Mouse (Mus musculus) heart, embryonic 12.5 days (tissue): Measurements from ENCODE around the gene Naa80. TPM values are rescaled to one million over a fixed set of nuclear protein-coding genes. Genes with fewer than 3 reads are reported as not detected.

Source experiments
- ATAC-seq: fragments of 200-750 bp; cut with Nextera tagmentation; 2 replicates; pipeline ENCODE4 v1.8.0; 2017; ENCODE audit warnings: moderate TSS enrichment, moderate library complexity; ENCODE audit not compliant: insufficient number of reproducible peaks, low FRiP score
- H3K27ac ChIP-seq: fragments of 300-500 bp; sonication (generic); 2 replicates; pipeline ENCODE4 v1.5.1; 2016; ENCODE audit warnings: mild to moderate bottlenecking, moderate library complexity; ENCODE audit not compliant: poor library complexity, severe bottlenecking
- H3K27me3 ChIP-seq: fragments of 300-500 bp; sonication (generic); replicated peaks from 2 replicates; pipeline ENCODE4 v1.6.1; 2016; ENCODE audit warnings: mild to moderate bottlenecking, moderate library complexity
- H3K36me3 ChIP-seq: fragments of 300-500 bp; sonication (generic); 2 replicates; pipeline ENCODE4 v1.6.1; 2016; ENCODE audit warnings: mild to moderate bottlenecking, moderate library complexity
- H3K4me1 ChIP-seq: fragments of 300-500 bp; sonication (generic); replicated peaks from 2 replicates; pipeline ENCODE4 v1.6.1; 2016; ENCODE audit warnings: mild to moderate bottlenecking
- H3K4me2 ChIP-seq: fragments of 300-500 bp; sonication (generic); 2 replicates; pipeline ENCODE4 v1.6.1; 2016; ENCODE audit warnings: mild to moderate bottlenecking, moderate library complexity
- H3K4me3 ChIP-seq: fragments of 300-500 bp; sonication (generic); 2 replicates; pipeline ENCODE4 v1.5.1; 2016; ENCODE audit warnings: mild to moderate bottlenecking
- H3K9ac ChIP-seq: fragments of 300-500 bp; sonication (generic); 2 replicates; pipeline ENCODE4 v1.6.1; 2016; ENCODE audit warnings: mild to moderate bottlenecking, moderate library complexity
- H3K9me3 ChIP-seq: fragments of 300-500 bp; sonication (generic); replicated peaks from 2 replicates; pipeline ENCODE4 v1.6.1; 2016; ENCODE audit warnings: mild to moderate bottlenecking, moderate library complexity
- WGBS: fragments of 180-500 bp; shearing (Covaris S2); methylation state at CpG from one replicate; pipeline ENCODE4 v1.1.7; 2016; 5-methylcytosine and 5-hydroxymethylcytosine counted together
- polyA plus RNA-seq: library from polyadenylated mRNA; unstranded; fragments of >200 nt; fragmentation: Nextera tagmentation; extraction: Ambion mirVana; gene quantifications from 2 replicates; pipeline ENCODE4 v1.2.1, GENCODE M21; 2016

Gene Naa80
- polyA plus RNA-seq, 1 experiment from 2014 or later = 12.6 TPM

DNA sequence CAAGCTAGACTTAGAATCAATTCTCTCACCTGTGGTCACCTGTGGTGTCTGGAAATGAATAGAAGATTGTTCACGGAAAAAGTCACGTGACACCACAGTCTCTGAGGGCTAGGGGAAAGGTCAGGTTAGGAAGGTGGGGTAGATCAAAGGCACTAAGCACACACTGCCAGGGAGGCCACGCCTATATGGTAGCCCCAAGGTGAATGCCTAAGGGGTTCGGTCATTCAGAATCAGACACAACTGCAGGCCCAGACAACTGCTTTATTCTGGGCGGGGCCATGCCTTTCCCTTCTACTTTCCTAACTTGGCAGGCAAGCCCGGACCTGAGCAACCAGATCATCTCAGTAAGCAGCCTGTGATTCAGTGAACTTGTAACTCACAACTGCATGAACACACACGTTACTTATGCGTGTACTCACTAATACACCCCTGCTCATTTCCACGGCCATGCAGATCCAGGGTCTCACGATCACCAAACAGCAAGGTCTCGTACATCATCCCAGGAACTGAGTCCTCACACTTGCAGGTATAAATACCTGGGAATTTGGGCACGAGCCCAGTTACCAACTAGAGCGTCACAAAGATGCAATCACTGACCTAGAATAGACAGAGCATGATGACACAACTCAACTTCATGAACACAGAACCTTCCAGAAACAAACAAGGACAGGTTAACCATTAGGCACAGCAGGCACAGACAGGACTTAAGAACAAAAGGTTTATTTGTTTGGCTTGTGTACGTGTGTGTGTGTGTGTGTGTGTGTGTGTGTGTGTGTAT, 2.9 kb upstream of the Naa80 start:
- no peak overlapping the region for H3K27ac ChIP-seq
- H3K4me3 ChIP-seq = no peak overlapping the region
- no peaks in the 10 kb centered on the region for H3K27me3 ChIP-seq
- H3K36me3 ChIP-seq = peaks cover 40% of the 10 kb centered on the region
- 85% methylated on average over 14 of the region's 14 CpGs for WGBS
- no peak overlapping the region for H3K9ac ChIP-seq
- no peaks in the 10 kb centered on the region for H3K9me3 ChIP-seq
- peaks cover 43% of the 10 kb centered on the region for H3K4me1 ChIP-seq
- no peak overlapping the region for H3K4me2 ChIP-seq
- ATAC-seq = no peak

DNA sequence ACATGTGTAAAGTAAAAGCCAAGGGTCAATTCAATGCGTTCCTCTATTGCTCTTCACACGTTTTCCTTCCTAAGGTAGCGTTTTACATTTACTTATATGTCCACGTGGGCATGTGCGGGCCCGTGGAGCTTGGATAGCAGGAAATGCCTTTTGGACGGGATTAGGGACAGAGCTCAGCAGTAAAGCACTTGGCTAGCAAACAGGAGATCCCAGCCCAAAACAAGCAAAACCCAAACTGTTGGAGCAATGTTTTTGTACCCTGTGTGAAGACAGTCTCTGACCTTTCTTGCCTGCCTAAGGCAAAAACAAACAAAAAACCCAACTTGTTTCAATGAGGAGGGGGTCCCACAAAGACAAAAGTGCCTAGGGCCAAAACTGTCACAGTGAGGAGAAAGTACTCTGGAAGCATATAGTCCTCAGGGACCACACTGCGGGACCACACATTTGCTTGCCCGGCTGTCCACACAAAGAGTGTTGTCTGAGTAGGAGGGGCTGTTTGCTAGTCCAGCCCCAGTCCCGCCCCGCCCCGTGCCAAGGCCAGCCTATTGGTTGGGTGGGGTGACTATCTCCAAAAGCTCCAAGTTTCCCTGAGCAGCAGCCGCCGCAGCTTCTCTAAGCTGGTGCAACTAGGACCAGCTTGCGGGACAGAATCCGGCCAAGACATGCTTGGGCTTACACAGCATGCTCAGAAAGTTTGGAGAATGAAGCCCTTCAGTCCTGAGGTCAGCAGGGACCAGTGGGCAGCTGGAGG, 2.2 kb upstream of the Naa80 start, which contains the start of gene Hyal1:
Hyal1 (plus strand) TSS at position 571 of the 751 bp plus-strand sequence.
- no peaks in the 10 kb centered on the region for H3K9me3 ChIP-seq
- WGBS = 26% methylated on average over 16 of the region's 16 CpGs
- peaks cover 40% of the 10 kb centered on the region for H3K4me1 ChIP-seq
- H3K27me3 ChIP-seq = no peaks in the 10 kb centered on the region
- H3K9ac ChIP-seq = peak within 1 kb of the TSS; percentile 58
- H3K4me2 ChIP-seq = peak within 1 kb of the TSS; percentile 70
- peaks cover 32% of the 10 kb centered on the region for H3K36me3 ChIP-seq
- no peak within 1 kb of the TSS; the same call in 1 of the 2 replicates for H3K27ac ChIP-seq
- H3K4me3 ChIP-seq = peak within 1 kb of the TSS; percentile 40
- ATAC-seq = peak; percentile 84

DNA sequence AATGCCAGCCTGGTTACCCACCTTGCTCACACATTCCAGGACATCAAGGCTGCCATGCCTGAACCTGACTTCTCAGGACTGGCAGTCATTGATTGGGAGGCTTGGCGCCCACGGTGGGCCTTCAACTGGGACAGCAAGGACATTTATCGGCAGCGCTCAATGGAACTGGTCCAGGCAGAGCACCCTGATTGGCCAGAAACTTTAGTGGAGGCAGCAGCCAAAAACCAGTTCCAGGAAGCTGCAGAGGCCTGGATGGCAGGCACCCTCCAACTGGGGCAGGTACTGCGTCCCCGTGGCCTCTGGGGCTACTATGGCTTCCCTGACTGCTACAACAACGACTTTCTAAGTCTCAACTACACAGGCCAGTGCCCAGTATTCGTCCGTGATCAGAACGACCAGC, 816 bp upstream of the Naa80 start:
- H3K4me3 ChIP-seq = no peak overlapping the region
- no peak for ATAC-seq
- no peak overlapping the region for H3K9ac ChIP-seq
- H3K36me3 ChIP-seq = peaks cover 19% of the 10 kb centered on the region
- no peaks in the 10 kb centered on the region for H3K27me3 ChIP-seq
- WGBS = 89% methylated on average over 10 of the region's 10 CpGs
- no peak overlapping the region for H3K27ac ChIP-seq
- H3K9me3 ChIP-seq = no peaks in the 10 kb centered on the region
- no peak overlapping the region for H3K4me2 ChIP-seq
- H3K4me1 ChIP-seq = peaks cover 38% of the 10 kb centered on the region

DNA sequence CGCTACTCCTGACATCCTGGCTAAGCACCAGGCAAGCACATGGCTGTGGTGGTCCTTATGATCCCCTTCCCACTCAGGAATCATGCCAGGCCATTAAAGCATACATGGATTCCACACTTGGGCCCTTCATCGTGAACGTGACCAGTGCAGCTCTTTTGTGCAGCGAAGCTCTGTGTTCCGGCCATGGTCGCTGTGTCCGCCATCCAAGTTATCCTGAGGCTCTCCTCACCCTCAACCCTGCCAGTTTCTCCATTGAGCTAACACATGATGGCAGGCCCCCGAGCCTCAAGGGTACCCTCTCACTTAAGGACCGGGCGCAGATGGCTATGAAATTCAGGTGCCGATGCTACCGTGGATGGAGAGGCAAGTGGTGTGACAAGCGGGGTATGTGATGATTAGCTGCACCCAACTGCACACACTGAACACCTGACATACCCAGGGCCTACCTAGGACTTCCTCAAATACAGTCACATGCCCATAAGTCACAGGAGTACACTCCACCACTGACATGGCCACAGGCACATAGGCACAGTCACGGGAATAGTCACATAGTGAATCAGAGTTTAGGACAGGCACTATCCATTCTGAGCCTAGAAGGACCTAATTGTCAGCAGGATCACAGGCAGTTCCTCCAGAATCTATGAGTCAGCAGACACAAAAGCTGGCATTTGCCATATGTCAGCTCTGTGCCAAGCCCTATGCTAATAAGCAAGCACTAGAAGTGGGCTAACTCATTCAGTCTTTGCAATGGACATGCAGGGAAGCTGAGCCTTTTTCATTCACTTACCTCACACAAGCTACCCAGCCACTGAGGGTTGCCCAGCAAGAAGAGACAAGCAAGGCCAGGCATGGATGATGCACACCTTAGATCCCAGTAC, 575 bp downstream of the Naa80 start:
- Histone ChIP-seq H3K9me3 (no peaks in the 10 kb centered on the region), H3K27ac (no peak overlapping the region), H3K9ac (peak overlapping the region; percentile 14; the same call in 1 of the 2 replicates), H3K4me2 (0 out of 2 replicates have a peak overlapping the region, but pooled peaks have one; percentile 94), H3K4me1 (peaks cover 38% of the 10 kb centered on the region), H3K27me3 (no peaks in the 10 kb centered on the region), H3K36me3 (peaks cover 19% of the 10 kb centered on the region), H3K4me3 (no peak overlapping the region)
- ATAC-seq = no peak
- 90% methylated on average over 14 of the region's 14 CpGs for WGBS

DNA sequence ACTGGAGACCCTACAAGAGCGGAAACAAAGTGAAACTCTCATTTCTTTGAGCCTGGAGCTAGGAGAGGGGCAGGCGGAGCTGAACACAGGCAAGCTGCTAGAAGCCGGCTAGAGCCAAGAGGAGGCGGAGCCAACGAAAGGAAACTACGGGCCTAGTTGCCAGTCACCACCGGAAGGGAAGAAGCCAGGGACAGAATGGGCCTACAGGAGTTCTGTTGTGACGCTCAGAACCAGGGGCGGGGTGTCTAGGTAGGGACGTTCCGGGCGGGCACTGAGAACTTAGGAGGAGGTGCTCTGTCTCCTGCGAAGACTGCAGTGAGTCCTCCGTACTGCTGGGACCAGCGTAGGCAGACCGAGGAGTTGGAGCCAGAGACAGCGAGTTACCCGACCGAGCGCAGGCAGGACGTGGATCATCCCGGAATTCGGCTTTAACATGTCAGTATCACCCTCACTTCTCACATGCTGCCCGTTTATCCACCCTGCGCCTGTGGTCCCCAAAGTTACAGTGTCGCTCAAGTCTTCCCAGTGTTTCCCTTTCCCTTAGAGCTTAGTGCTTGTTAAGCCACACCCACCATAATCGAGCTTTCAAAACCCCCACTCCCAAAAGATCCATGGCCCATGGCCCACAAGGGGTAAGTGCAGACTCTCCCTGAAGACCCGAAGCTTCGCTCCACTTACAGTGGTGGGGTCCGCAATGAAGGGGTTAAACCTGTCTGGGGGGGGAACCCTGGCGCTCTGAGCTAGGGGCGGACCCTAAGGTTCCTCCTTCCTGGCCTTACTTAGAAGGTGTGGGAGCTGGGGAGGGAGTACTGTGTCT, 2.0 kb downstream of the Naa80 start, which contains the start of gene Hyal3:
Hyal3 (plus strand) TSS at position 318 of the 817 bp plus-strand sequence.
- Histone ChIP-seq H3K36me3 (peaks cover 11% of the 10 kb centered on the region), H3K27me3 (no peaks in the 10 kb centered on the region), H3K27ac (peak within 1 kb of the TSS; percentile 93), H3K4me3 (peak within 1 kb of the TSS; percentile 67), H3K4me2 (peak within 1 kb of the TSS; percentile 94), H3K9me3 (no peaks in the 10 kb centered on the region), H3K4me1 (peaks cover 38% of the 10 kb centered on the region), H3K9ac (peak within 1 kb of the TSS; percentile 87)
- 0% methylated on average over 32 of the region's 32 CpGs for WGBS
- peak; percentile 79 for ATAC-seq

DNA sequence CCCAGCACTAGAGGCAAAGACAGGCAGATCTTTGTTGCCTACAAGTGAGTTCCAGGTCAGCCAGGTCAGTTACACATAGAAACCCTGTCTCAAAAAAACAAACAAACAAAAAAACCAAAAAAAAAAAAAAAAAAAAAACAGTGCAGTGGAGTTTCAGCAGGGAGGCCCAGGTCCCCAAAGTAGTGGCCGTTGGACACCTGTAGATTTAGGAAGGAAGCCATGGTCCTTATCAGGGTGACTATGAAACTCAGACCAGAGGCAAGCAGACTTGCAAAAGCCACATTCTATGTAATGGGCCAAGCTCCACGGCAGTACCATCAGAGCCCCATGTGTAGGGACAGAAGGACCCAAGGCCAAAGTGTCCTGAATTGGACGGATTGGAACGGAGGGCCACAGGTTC, 2.9 kb downstream of the Naa80 start:
- peak overlapping the region; percentile 87; the same call in 1 of the 2 replicates for H3K9ac ChIP-seq
- no peaks in the 10 kb centered on the region for H3K27me3 ChIP-seq
- no peak for ATAC-seq
- H3K27ac ChIP-seq = no peak overlapping the region
- peaks cover 37% of the 10 kb centered on the region for H3K4me1 ChIP-seq
- H3K4me2 ChIP-seq = peak overlapping the region; percentile 94
- no peaks in the 10 kb centered on the region for H3K9me3 ChIP-seq
- H3K36me3 ChIP-seq = peaks cover 11% of the 10 kb centered on the region
- WGBS = 77% methylated on average over 4 of the region's 4 CpGs
- peak overlapping the region; percentile 67 for H3K4me3 ChIP-seq

DNA sequence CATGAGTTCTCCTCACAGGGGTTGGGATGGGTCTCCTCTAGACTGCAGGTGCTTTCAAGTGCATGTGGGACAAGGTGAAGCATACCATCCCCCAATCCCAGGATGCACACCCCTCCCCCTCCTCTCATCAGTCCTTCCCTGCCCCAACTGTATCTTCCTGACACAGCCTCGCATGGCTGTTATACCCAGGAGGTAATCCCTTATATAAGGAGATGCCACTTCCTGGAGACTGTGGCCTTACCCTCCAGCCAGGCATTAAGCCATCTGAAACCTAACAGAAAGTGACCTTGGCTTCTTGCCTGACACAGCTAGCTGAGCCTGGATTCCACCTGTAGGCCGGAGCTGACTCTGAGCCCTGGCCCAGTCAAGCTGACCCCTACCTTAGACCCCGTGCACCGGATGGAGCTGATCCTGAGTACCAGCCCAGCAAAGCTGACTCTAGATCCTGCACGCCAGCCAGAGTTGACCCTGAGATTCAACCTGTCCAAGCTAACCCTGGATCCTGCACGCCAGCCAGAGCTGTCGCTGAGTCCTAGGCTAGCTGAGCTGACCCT, 3.9 kb downstream of the Naa80 start:
- Histone ChIP-seq H3K36me3 (peaks cover 11% of the 10 kb centered on the region), H3K4me2 (no peak overlapping the region), H3K9me3 (no peaks in the 10 kb centered on the region), H3K4me3 (no peak overlapping the region), H3K27me3 (no peaks in the 10 kb centered on the region), H3K27ac (no peak overlapping the region), H3K4me1 (peaks cover 29% of the 10 kb centered on the region), H3K9ac (no peak overlapping the region)
- ATAC-seq = no peak
- WGBS = 85% methylated on average over 7 of the region's 7 CpGs

DNA sequence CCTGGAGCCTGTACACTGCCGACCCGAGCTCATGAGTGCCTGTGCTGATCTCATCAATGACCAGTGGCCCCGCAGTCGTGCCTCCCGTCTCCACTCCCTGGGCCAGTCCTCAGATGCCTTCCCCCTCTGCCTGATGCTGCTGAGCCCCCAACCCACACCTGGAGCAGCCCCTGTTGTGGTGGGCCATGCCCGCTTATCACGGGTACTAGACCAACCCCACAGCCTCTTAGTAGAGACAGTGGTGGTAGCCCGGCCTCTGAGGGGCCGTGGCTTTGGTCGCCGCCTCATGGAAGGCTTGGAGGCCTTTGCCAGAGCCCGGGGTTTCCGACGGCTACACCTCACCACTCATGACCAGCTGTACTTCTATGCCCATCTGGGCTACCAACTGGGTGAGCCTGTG, 4.5 kb downstream of the Naa80 start:
- Histone ChIP-seq H3K4me3 (no peak overlapping the region), H3K9ac (no peak overlapping the region), H3K4me1 (peaks cover 29% of the 10 kb centered on the region), H3K9me3 (no peaks in the 10 kb centered on the region), H3K4me2 (no peak overlapping the region), H3K27me3 (no peaks in the 10 kb centered on the region), H3K36me3 (peaks cover 11% of the 10 kb centered on the region), H3K27ac (no peak overlapping the region)
- no peak for ATAC-seq
- 88% methylated on average over 14 of the region's 14 CpGs for WGBS

DNA sequence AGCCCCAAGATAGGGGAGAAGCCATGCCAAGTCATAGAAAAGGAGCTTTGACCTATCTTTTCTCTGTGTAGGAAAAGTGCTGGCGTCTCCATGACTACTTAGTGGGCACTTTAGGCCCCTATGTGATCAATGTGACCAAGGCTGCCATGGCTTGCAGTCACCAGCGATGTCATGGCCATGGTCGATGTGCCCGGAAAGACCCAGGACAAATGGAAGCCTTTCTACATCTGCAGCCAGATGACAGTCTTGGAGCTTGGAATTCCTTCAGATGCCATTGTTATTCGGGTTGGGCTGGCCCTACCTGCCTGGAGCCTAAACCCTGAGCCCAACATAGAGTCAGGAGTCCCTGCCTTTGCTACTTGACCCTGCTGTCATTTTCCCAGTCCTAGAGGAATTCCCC, 7.8 kb downstream of the Naa80 start:
- no peak overlapping the region for H3K9ac ChIP-seq
- H3K4me2 ChIP-seq = peak overlapping the region; percentile 24
- WGBS = 87% methylated on average over 5 of the region's 5 CpGs
- no peak overlapping the region for H3K4me3 ChIP-seq
- no peaks in the 10 kb centered on the region for H3K27me3 ChIP-seq
- no peaks in the 10 kb centered on the region for H3K9me3 ChIP-seq
- H3K4me1 ChIP-seq = peaks cover 45% of the 10 kb centered on the region
- no peak for ATAC-seq
- peaks cover 36% of the 10 kb centered on the region for H3K36me3 ChIP-seq
- H3K27ac ChIP-seq = peak overlapping the region; percentile 41
